Mouse (Mus musculus): ENCODE data around the gene Runx2. TPM values are rescaled to one million over a fixed set of nuclear protein-coding genes. Genes with fewer than 3 reads are reported as not detected.

Gene Runx2
- polyA plus RNA-seq, 1 experiment from 2014 or later: 40.2 TPM

GRCm38 (mm10) chr17:44683026-44683425, 131.6 kb downstream of the Runx2 start:
- H3K4me2 ChIP-seq: peak overlapping the region; percentile 34
- H3K27ac ChIP-seq: peak overlapping the region; percentile 74
- H3K36me3 ChIP-seq: peaks cover 14% of the 10 kb centered on the region
- H3K4me3 ChIP-seq: peak overlapping the region; percentile 0; the same call in 1 of the 2 replicates
- 25% methylated on average over 9 of the region's 9 CpGs for WGBS
- H3K9me3 ChIP-seq: peaks cover 5% of the 10 kb centered on the region; the same call in 1 of the 2 replicates
- H3K4me1 ChIP-seq: peaks cover 48% of the 10 kb centered on the region
- 0 out of 2 replicates have a peak, but pooled peaks have one; percentile 32 for ATAC-seq (ENCODE audit: insufficient number of reproducible peaks, insufficient read depth, low FRiP score, low TSS enrichment, low read depth)
- H3K27me3 ChIP-seq: no peaks in the 10 kb centered on the region
- H3K9ac ChIP-seq: no peak overlapping the region

GRCm38 (mm10) chr17:44677782-44678181, 136.8 kb downstream of the Runx2 start:
- no peaks in the 10 kb centered on the region for H3K27me3 ChIP-seq
- peaks cover 17% of the 10 kb centered on the region for H3K36me3 ChIP-seq
- H3K4me1 ChIP-seq: peaks cover 32% of the 10 kb centered on the region
- WGBS: 52% methylated on average over 7 of the region's 7 CpGs
- no peak overlapping the region for H3K4me2 ChIP-seq
- H3K9me3 ChIP-seq: peaks cover 5% of the 10 kb centered on the region; the same call in 1 of the 2 replicates
- no peak overlapping the region for H3K27ac ChIP-seq
- no peak for ATAC-seq (ENCODE audit: insufficient number of reproducible peaks, insufficient read depth, low FRiP score, low TSS enrichment, low read depth)
- peak overlapping the region; percentile 11; the same call in 1 of the 2 replicates for H3K9ac ChIP-seq
- H3K4me3 ChIP-seq: no peak overlapping the region

GRCm38 (mm10) chr17:44672806-44673205, 141.8 kb downstream of the Runx2 start:
- Histone ChIP-seq H3K27me3 (no peaks in the 10 kb centered on the region), H3K27ac (peak overlapping the region; percentile 13; the same call in 1 of the 2 replicates), H3K9ac (no peak overlapping the region), H3K4me2 (no peak overlapping the region), H3K4me1 (peaks cover 42% of the 10 kb centered on the region), H3K36me3 (peaks cover 3% of the 10 kb centered on the region; the same call in 1 of the 2 replicates), H3K4me3 (no peak overlapping the region), H3K9me3 (no peaks in the 10 kb centered on the region)
- ATAC-seq (ENCODE audit: insufficient number of reproducible peaks, insufficient read depth, low FRiP score, low TSS enrichment, low read depth): no peak
- WGBS: 70% methylated on average over 7 of the region's 7 CpGs

DNA sequence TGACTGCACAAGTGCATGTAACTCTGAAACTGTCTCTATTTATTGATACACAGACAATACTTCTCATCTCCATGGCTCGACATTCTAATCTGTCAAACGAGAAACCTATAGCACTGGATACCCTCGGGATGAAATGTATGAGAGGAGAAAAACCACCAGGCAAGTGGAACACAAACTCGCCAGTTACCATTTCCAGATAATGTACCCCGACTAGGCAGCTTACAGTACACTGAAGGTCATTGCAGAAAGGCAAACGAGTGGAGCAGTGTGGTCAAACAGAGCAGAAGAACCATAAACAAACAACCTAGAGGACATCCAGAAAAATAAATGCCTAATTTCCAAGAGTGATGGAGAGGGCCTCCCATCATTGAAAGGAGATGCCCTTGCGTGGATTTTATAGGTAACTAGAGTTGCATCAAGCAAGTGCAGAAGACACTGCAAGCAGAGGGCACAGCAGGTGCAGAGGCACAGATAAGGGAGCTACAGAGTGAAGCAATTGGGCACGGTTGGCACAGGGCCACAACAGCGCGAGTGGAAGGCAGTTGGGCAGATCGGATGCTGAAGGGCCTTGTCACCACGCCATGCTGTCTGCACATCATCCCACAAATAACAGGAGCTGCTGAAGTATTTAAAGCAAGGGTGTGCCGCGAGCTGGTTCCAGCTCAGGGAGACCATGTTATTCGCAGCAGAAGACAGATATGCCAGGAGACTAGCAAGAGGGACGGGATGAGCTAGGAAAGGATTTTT, 142.5 kb downstream of the Runx2 start:
- Histone ChIP-seq H3K4me2 (no peak overlapping the region), H3K9me3 (no peaks in the 10 kb centered on the region), H3K4me3 (no peak overlapping the region), H3K27me3 (no peaks in the 10 kb centered on the region), H3K36me3 (peaks cover 3% of the 10 kb centered on the region; the same call in 1 of the 2 replicates), H3K9ac (no peak overlapping the region), H3K4me1 (peaks cover 40% of the 10 kb centered on the region), H3K27ac (no peak overlapping the region)
- ATAC-seq (ENCODE audit: insufficient number of reproducible peaks, insufficient read depth, low FRiP score, low TSS enrichment, low read depth): no peak
- WGBS: 78% methylated on average over 16 of the region's 16 CpGs

GRCm38 (mm10) chr17:44669985-44670384, 144.6 kb downstream of the Runx2 start:
- 44% methylated on average over 11 of the region's 11 CpGs for WGBS
- H3K27ac ChIP-seq: peak overlapping the region; percentile 53; the same call in 1 of the 2 replicates
- H3K4me1 ChIP-seq: peaks cover 40% of the 10 kb centered on the region
- H3K4me3 ChIP-seq: no peak overlapping the region
- H3K4me2 ChIP-seq: peak overlapping the region; percentile 10; the same call in 1 of the 2 replicates
- no peak for ATAC-seq (ENCODE audit: insufficient number of reproducible peaks, insufficient read depth, low FRiP score, low TSS enrichment, low read depth)
- no peaks in the 10 kb centered on the region for H3K9me3 ChIP-seq
- peaks cover 3% of the 10 kb centered on the region; the same call in 1 of the 2 replicates for H3K36me3 ChIP-seq
- H3K9ac ChIP-seq: no peak overlapping the region
- no peaks in the 10 kb centered on the region for H3K27me3 ChIP-seq

GRCm38 (mm10) chr17:44667346-44667745, 147.3 kb downstream of the Runx2 start:
- WGBS: 71% methylated on average over 5 of the region's 5 CpGs

GRCm38 (mm10) chr17:44663872-44664271, 150.7 kb downstream of the Runx2 start:
- Histone ChIP-seq H3K4me1 (peaks cover 31% of the 10 kb centered on the region), H3K9me3 (no peaks in the 10 kb centered on the region), H3K27me3 (no peaks in the 10 kb centered on the region), H3K4me2 (no peak overlapping the region), H3K27ac (no peak overlapping the region), H3K36me3 (no peaks in the 10 kb centered on the region), H3K9ac (no peak overlapping the region), H3K4me3 (no peak overlapping the region)
- no peak for ATAC-seq (ENCODE audit: insufficient number of reproducible peaks, insufficient read depth, low FRiP score, low TSS enrichment, low read depth)
- 86% methylated on average over 7 of the region's 7 CpGs for WGBS

More at GRCm38 (mm10) chr17:44667346-44667745, 147.3 kb downstream of the Runx2 start:
- Histone ChIP-seq H3K4me3 (no peak overlapping the region), H3K27me3 (no peaks in the 10 kb centered on the region), H3K36me3 (no peaks in the 10 kb centered on the region), H3K27ac (no peak overlapping the region), H3K4me2 (no peak overlapping the region), H3K4me1 (peaks cover 39% of the 10 kb centered on the region), H3K9me3 (no peaks in the 10 kb centered on the region), H3K9ac (no peak overlapping the region)
- ATAC-seq (ENCODE audit: insufficient number of reproducible peaks, insufficient read depth, low FRiP score, low TSS enrichment, low read depth): no peak

GRCm38 (mm10) chr17:44663208-44663607, 151.4 kb downstream of the Runx2 start:
- no peaks in the 10 kb centered on the region for H3K9me3 ChIP-seq
- no peak overlapping the region for H3K9ac ChIP-seq
- H3K4me2 ChIP-seq: no peak overlapping the region
- 41% methylated on average over 1 of the region's 1 CpGs for WGBS
- no peak overlapping the region for H3K4me3 ChIP-seq
- no peaks in the 10 kb centered on the region for H3K36me3 ChIP-seq
- H3K27ac ChIP-seq: no peak overlapping the region
- H3K4me1 ChIP-seq: peaks cover 35% of the 10 kb centered on the region
- no peaks in the 10 kb centered on the region for H3K27me3 ChIP-seq
- no peak for ATAC-seq (ENCODE audit: insufficient number of reproducible peaks, insufficient read depth, low FRiP score, low TSS enrichment, low read depth)

DNA sequence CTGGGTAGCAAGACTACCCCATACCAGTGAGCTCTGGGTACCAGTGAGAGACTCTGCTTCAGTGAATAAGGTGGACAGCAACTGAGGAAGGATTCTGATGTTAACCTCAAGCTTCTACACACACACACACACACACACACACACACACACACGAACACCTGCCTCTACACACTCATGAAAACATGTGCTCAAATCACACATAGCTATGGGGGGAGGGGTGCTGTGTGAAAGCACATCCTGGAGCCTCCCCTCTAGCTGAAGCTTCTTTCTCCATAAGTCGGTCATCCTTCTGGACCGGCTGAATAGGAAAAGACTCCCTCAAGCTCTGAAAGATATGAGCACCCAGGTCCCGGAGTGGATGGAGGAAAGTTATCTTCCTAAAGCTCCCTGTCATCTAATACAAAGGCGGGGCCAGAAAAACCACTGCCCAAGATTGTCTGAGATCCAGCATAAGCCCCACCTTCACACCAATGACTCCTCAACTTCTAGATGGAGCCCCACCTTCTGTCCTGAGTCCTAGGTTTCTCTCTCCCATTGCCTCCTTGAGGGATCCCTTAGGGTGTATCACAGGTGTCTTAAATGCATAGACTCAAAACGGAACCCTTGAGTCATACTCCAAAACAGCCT, 152.4 kb downstream of the Runx2 start:
- H3K9me3 ChIP-seq: no peaks in the 10 kb centered on the region
- no peak overlapping the region for H3K27ac ChIP-seq
- ATAC-seq (ENCODE audit: insufficient number of reproducible peaks, insufficient read depth, low FRiP score, low TSS enrichment, low read depth): no peak
- H3K4me3 ChIP-seq: no peak overlapping the region
- H3K27me3 ChIP-seq: no peaks in the 10 kb centered on the region
- WGBS: 87% methylated on average over 6 of the region's 6 CpGs
- no peaks in the 10 kb centered on the region for H3K36me3 ChIP-seq
- H3K4me2 ChIP-seq: no peak overlapping the region
- peaks cover 35% of the 10 kb centered on the region for H3K4me1 ChIP-seq
- H3K9ac ChIP-seq: no peak overlapping the region

DNA sequence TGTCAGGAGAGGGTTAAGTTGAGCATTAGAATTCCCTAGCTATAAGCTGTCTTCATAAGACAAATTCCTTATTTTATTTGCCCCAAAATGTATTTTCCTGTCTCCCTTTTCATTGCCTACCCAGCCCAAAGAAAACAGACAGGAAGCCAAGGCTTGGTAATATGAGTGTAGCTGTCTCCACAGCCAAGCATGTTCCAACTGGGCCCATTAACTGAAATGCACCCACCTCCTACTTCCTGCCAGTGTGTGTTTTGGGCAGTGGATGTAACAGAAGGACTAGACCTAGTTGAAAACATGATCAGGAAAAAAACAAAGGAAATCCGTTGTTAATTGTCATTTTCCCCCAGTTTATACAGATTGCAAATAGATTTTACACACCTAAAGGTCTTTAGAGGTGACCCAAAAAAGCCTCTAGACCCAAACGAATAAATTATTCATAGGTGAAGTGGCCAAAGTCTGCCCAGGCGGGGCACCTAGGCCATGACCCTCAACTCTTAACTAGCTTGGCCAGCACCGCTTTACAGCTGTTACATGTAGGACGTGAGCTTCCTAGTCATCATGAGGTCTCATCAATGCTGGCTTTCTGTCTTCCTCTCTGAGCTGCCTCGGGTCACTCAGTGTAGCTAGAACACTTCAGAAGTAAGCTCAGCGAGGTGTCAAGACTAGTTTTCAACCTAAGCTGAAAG, 154.3 kb downstream of the Runx2 start:
- Histone ChIP-seq H3K36me3 (no peaks in the 10 kb centered on the region; the same call in 1 of the 2 replicates), H3K4me1 (peaks cover 35% of the 10 kb centered on the region), H3K9ac (no peak overlapping the region), H3K4me3 (no peak overlapping the region), H3K9me3 (no peaks in the 10 kb centered on the region), H3K27ac (no peak overlapping the region), H3K27me3 (no peaks in the 10 kb centered on the region), H3K4me2 (no peak overlapping the region)
- 74% methylated on average over 7 of the region's 7 CpGs for WGBS
- no peak for ATAC-seq (ENCODE audit: insufficient number of reproducible peaks, insufficient read depth, low FRiP score, low TSS enrichment, low read depth)

DNA sequence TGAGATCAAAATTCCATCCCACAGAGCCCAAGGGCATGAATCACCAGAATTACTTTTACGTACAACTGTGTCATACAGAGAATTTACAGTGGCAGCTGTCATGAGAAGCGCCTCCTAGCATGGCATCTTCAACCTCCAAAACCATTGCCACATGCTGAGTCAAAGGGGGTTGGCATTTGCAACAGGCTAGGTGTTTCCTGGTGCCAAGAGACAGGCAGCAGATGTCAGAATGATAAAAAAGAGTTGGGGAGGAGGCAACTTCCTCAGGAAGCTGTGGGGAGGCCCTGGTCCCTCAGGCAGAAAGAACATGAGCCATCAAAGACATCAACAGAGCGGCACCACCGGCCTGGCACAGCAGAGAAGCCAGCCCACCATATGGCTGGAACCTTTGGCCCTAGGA, 160.1 kb downstream of the Runx2 start:
- Histone ChIP-seq H3K9me3 (no peaks in the 10 kb centered on the region), H3K4me1 (peaks cover 5% of the 10 kb centered on the region), H3K4me3 (no peak overlapping the region), H3K27me3 (no peaks in the 10 kb centered on the region), H3K36me3 (peaks cover 5% of the 10 kb centered on the region), H3K27ac (no peak overlapping the region), H3K9ac (no peak overlapping the region), H3K4me2 (no peak overlapping the region)
- WGBS: 64% methylated on average over 4 of the region's 4 CpGs
- no peak for ATAC-seq (ENCODE audit: insufficient number of reproducible peaks, insufficient read depth, low FRiP score, low TSS enrichment, low read depth)

All from embryonic facial prominence, embryonic 13.5 days (tissue).